Mouse (Mus musculus): ENCODE measurements around the gene Fyttd1. TPM values are rescaled to one million over a fixed set of nuclear protein-coding genes. Genes with fewer than 3 reads are reported as not detected.

Gene Fyttd1
- 136 and 145 TPM in 2 replicates for polyA plus RNA-seq (2015; fragmentation: Nextera tagmentation; extraction: Ambion mirVana)

GRCm38 (mm10) chr16:32877343-32878156 is at the start of gene Fyttd1, which contains the start of gene Rubcn:
TSS of gene Fyttd1 (plus strand) at chr16:32877500.
TSS of gene Rubcn (minus strand) at chr16:32877766.

DNA sequence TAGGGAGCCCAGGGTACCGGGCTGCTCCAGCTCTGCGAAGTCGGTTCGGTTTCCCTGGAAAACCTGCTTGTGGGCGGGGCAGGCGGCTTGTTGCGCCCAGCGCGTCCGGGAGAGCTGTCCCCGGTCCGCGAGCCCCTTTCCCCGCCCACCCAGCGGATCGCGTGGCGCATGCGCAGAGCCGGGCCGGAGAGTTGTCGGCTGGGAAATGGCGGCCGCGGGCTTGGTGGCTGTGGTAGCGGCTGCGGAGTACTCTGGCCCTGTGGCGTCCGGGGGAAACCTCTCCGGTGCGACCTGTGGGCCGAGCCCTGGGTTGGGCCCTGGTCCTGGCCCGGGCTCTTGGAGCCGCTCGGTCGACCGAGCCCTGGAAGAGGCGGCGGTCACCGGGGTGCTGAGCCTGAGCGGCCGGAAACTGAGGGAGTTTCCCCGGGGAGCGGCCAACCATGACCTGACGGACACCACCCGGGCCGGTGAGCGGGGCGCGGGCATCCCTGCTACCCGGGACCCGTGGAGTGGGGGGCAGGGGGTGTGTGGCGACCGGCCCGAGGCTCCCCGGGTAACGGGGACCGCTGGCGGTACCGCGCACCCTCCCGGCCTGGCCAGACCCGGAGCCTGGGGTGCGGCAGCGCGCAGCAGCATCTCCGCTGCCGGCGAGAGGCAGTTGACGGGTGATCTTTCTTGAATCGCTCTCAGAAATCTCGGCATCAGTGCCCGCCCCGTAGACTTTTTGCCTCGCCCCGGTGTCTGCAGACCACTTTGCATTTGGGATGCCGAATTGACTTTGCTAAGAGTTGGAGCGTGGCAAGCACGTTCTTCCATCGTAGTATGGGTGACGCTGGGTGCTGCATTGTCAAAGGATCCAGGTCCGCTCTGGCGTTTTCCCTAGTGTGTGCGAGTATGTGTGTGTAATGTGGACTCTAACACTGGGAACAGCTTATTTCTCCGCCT is 36.9 kb downstream of the Fyttd1 start, which contains the start of gene Lrch3:
Gene Lrch3, plus strand, starts transcription at position 164 of the 945 bp plus-strand sequence.

Other genes with a start within 250 kb of the Fyttd1 start
- gene Tnk2, start 233.6 kb upstream of the Fyttd1 start, polyA plus RNA-seq (2015; fragmentation: Nextera tagmentation; extraction: Ambion mirVana): 14.7 and 16.7 TPM in 2 replicates
- gene Muc4, start 141.6 kb upstream of the Fyttd1 start, polyA plus RNA-seq (2015; fragmentation: Nextera tagmentation; extraction: Ambion mirVana): 0.12 TPM in 2 replicates
- 0.26 and 0.28 TPM in 2 replicates for gene Muc20, start 80.1 kb upstream of the Fyttd1 start, polyA plus RNA-seq (2015; fragmentation: Nextera tagmentation; extraction: Ambion mirVana)
- not detected in 2 replicates for gene Smbd1, start 67.0 kb upstream of the Fyttd1 start, polyA plus RNA-seq (2015; fragmentation: Nextera tagmentation; extraction: Ambion mirVana)
- gene Rubcn, start 266 bp downstream of the Fyttd1 start, polyA plus RNA-seq (2015; fragmentation: Nextera tagmentation; extraction: Ambion mirVana): 17.1 and 20.5 TPM in 2 replicates
- gene Lrch3, start 36.6 kb downstream of the Fyttd1 start, polyA plus RNA-seq (2015; fragmentation: Nextera tagmentation; extraction: Ambion mirVana): 10.5 and 12.2 TPM in 2 replicates
- gene Iqcg, start 178.7 kb downstream of the Fyttd1 start, polyA plus RNA-seq (2015; fragmentation: Nextera tagmentation; extraction: Ambion mirVana): 2.5 and 2.7 TPM in 2 replicates
- 670 and 712 TPM in 2 replicates for gene Rpl35a, start 179.0 kb downstream of the Fyttd1 start, polyA plus RNA-seq (2015; fragmentation: Nextera tagmentation; extraction: Ambion mirVana)
- 1.0 and 1.3 TPM in 2 replicates for gene Lmln, start 185.0 kb downstream of the Fyttd1 start, polyA plus RNA-seq (2015; fragmentation: Nextera tagmentation; extraction: Ambion mirVana)

Data from skeletal muscle tissue, postnatal 0 days (tissue).